Mouse (Mus musculus) cerebellum, adult 11-12 months (tissue): ENCODE data around the gene Abhd2.

Experiments used
- DNase-seq: peaks from one replicate; pipeline ENCODE4 v3.0.0; 2022

Abhd2 gene

DNA sequence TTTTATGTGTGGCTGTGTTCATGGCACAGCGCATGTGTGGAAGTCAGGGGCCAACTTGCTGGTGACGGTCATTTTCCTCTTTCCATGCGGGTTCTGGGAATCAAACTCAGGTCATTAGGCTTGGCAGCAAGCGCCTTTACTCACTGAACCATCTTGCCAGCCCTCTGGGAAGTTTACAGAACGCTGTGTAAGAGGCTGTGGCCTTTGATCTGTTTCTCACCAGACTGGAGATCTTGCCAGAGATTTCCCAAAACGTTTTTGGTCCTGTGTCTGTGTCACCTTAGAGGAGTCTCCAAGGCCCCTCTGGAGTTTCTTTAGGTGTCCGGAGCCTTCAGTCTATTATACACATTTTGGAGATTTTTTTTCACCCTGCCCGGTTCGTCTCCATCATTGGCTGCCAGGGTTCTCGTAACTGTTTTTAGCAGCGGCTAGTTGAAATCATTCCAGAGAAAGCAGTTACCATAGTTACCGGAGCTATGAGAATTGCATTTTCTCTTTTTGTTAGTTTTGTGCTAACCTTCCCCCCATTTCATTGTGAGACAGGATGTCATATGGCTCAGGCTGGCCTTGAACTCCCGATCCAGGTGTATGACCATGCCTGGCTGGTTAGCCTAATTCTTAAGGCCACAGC lies 22.3 kb downstream of the Abhd2 start:
- DNase-seq: no peak

DNA sequence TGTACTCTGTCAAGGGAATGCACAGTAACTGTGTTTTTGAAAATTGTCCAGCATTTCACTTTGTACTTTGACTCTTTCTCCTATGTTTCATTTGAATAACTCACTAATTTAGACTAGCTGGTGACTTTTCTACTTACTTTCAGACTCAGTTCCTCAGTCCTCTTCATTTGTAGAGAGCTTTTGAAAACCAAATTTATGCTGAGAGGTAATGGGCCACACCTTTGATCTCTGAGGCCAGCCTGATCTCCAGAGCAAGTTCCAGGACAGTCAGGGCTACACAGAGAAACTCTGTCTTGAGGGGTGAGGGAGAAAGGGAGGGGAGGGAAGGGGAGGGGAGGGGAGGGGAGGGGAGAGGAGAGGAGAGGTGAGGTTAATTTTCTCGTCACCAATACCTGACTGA lies 25.7 kb downstream of the Abhd2 start:
- no peak for DNase-seq

DNA sequence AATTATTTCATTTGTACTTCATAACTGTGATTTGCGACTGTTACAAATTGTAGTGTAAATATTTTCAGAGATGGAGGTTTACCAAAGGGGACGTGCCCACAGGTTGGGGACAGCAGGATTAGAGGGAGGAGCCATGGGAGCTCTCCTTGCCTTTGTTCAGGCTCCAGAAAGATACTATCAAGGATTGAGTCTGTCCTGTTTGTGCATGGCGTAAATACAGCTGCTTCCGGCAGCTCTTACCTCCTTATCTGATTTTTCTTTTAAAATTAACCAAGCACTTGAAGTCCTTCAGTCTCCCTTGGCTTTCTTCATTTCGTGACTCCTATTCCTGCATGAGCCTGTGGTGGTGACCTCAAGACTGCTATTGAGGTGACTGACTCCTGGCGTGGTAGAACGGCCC lies 26.5 kb downstream of the Abhd2 start:
- DNase-seq: no peak

DNA sequence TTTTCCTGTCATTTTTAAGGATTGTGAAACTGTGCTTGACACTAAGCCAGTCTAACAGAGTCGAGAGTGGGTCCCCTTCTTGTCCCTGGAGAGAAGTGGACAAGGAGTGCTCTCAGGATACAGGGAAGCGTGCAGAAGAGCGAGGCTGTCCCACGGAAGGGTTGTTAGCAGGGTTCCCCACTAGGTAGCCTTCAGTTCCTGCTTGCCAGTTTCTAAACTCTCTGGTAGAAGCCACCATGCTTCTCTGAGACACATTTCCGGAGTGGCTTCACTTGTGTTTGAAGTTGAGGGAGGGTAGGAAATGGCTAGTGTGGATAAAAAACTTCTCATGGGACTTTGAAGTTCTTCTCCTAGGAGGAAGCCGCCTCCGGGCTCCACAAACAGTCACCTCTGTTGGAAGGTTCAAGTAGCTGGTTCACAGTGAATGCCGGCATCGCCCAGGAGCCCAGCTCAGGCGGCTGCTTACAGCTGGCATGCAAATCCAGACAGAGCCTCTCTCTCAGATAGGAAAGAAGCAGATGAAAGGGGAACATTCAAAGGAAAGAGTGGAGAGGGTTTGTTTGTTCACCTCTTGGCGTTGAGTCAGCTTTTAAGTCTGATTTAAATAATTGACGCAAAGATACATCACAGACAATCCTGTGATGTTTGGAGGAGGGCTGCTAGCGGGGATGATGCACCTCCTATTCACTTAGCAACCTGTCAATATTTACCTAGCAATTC lies 27.6 kb downstream of the Abhd2 start:
- no peak for DNase-seq

DNA sequence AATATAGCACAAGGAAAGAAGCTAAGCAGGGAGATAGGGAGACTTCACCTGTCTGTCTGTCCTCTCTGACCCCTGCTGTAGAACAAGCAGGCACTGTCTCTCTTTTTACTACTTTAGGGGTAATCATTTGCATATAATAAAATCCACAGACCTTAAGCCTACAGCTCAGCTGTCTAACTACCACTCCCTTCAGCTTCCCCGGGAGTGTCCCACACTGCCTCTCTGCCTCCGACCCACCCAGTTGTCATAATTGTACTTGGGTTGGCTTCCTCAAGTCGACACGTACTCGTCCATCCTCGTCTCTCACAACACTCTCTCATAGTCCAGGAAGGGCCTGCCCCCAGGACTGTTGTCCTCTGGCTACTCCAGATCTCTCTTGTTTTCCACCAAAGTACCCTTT lies 29.1 kb downstream of the Abhd2 start:
- no peak for DNase-seq

DNA sequence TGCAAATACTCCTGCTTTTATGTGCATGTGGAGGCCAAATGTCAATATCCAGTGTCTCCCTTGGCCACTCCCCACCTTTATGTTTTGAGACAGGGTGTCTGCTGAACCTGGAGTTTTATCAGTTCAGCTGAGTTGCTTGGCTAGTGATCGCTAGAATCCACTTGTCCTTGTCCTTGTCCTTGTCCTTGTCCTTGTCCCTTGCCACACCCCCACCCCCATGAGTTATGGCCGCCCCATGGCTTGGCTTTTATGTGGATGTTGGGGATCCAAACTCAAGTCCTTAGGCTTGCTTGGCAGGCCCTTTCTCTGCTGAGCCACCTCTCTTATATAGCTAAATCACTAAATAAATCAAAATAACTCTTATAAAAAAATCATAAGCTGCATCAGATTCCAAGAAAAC lies 29.6 kb downstream of the Abhd2 start:
- no peak for DNase-seq

DNA sequence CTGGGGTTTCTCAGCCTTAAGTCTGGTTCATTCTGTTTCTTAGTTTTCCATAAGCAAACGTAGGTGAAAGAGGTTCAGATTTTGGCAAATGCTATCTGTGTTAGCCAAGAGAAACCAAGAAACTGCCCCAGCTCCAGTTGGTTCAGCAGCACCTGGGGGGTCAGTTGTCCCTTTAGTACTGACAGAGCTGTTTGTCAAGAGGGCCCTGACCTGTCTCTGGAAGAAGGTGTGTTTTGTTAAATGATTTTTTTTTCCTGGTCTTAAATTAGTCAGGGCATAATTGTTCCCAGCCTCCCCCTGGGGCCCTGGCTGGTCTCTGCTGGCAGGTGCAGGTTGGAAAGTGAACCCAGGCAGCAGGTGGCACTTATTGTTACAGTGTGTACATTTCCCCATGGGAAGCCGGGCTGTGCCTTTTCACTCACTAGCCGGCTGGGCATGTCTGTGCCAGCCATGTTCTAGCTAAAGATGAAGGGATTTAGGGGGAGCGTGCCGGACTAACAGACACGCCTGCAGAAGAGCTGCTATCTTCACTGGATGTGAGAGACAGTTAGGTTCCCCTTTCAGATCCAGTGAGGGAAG lies 30.3 kb downstream of the Abhd2 start:
- DNase-seq: peak; percentile 69

DNA sequence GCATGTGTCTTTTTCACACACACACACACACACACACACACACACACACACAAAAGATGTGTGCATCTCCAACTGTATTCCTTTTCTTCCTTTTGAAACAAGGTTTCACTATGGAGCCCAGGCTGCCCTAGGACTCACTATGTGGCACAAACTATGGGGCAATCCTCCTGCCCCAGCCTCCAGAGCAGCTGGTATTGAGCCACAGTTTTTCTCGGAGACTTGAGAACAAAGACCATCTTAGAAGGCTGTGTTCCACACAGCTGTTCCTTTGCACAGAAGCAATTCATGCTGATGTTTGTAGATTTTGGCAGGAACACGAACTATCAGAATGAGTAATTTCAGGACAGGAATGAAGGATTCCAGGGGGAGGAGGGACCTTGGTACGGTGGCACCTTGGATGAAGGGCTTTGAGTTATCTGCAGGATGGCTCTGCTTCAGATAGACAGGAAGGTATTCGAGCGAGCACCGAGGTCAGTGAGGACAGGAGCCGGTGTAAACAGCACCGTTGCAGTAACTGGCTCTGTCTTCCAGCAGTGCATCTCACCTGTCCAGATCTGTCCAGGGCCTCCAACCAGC lies 35.5 kb downstream of the Abhd2 start:
- DNase-seq: no peak

DNA sequence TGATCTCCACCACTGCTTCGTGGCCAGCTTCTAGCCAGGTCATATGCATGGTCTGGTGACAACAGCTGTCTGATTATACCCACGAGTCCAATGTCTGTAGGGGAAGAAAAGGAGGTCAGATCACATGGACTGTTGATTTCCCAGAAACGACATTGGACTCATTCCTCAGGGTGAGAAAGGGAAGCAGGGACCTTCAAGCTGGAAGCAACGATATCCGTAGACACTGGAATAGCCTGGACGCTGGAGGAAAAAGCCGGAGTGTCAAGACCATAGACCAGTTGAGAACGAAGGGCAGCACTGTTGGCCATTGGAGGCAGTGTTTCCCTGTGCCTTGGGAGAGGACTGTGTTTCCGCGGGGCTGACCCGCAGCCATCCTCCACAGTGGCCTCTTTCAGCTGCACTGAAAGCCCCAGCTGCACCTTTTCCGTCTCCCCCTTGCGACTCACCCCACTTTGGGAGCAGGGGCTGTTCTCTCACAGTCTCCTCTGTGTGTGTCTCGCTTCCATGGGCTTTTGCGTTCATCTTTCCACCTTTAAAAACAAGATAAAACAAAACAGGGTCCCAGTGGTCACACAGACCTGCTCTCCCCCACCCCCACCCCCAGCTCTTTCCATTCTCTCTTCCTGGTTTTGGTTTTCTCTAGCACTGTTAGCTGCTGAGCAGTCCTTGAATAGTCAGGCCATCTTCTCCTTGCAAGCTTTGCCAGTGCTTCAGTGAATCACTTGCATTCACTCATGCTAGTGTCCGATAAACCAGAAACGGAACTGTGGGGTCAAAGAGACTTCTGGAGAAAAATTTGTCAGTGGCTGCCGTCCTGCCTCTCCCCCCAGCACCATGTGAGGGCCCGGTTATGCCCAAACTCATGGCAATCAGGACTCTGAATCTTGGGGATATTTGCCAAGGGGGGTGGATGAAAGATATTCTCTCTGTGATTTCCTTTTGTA lies 36.5 kb downstream of the Abhd2 start:
- DNase-seq: no peak

DNA sequence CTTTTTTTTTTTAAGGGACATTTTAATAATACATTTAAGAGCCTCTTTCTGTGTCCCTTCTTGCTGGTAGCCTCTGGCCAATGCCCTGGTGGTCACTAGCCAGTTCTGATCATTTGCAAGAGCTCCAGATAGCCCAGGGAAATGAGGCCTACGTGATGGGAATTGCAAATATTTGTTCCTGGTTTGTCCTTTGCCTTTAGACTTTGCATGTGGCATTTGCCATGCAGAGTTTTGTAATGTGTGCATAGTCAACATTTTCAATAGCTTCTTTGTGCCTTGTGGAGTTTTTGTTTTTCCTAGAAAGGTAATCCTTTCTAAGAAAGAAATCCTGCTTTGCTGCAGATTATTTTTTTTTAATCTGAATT lies 37.2 kb downstream of the Abhd2 start:
- no peak for DNase-seq

DNA sequence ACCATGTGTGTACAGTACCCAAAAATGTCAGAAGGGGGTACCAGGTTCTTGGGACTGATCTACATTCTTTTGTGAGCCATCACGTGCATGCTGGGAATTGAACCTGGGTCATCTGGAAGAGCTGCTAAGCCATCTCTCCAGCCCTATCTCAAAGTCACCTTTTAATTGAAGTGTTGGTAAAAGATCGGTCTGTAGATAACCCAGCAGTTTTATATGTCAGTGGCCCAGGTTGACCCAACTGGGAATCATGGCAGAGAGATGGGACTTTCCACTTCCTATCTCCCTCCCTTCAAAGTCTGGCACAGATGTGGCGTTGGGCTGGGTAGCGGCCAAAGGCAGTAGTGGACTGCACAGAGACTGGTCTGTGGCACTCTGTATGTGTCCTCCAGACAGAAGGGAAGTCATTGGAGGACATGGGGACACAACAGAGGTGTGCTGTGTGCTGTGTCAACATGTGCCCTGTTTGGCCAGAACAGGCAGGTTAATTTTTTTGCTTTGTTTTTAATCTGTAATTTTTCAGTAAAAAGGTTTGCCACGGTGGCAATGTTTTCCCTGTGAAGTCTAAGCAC lies 38.5 kb downstream of the Abhd2 start:
- no peak for DNase-seq

DNA sequence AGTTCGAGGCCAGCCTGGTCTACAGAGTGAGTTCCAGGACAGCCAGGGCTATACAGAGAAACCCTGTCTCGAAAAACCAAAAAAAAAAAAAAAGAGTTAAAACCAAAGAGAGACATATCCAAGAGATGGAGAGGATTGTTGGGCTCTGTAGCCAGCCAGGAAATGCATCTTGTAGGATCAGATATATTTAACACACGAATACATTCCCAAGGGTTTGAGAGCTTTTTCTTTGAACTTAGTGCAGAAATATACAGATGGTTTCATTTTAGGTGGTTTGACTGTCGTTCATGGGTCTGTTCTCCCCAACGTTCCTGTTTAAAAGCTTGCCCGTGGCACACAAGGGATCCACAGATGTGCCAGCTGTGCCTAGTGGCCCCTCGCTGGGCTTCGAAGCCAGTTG lies 39.2 kb downstream of the Abhd2 start:
- DNase-seq: no peak

DNA sequence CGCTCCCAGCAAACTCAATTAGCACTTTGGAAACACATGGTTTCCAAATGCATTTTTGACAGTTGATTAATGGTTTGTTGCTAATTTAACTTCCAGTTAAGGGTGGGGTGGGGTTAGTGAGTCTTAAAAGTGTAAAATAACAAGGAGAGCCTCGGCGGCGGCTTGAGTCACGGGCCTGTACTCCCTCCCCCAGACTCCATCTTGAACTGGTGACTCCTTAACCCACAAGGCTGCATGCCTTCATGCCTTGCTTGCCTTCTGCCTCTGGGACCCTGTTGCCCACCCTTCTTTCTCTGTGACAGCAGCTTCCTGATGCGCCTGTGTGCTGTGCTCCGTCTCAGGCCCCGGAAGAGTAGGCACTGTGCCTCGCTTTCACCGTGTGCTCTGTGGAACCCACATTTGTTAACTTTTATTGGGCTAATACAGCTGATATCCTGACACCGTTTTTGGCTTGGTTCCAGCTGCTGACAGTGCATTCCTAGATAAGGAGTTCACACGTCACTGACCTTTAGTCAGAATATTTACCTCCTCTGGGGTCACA lies 40.6 kb downstream of the Abhd2 start:
- no peak for DNase-seq

DNA sequence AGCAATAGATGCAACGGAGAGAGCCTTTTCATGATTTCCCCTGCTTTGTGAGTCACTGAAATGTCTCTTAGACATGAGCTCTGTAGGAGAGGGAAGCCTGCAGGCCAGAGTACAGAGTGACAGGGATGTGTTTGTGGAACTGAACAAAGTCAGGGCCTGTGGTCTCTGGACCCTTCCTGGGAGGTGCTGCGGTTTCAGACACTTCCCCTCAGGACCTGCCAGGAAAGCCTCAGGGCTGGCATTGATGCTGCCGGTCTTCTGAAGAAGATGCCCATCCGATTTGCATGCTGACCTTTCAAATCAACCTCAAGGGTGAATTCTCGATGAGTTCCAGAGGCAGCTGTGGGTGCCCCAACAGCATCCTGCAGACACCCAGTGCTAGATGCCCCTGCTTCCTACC lies 41.5 kb downstream of the Abhd2 start:
- DNase-seq: no peak

DNA sequence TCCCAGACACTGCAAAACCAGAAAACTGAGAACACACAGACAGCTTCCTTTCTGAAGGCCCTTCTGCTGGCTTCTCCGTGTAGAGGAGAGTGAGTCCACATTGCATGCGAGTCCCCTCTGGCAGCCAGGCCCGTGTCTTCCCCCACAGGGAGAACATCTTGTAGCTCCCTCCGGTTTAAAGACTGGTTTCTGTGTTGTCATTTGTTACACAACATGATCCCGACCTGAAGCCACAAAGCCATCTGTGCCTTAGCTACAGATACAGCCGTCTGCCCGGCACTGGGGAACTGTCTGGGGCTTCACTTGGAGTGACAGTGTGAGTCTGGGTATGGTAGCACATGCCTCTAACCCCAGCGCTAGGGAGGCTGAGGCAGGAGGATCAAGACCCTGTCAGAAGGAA lies 42.1 kb downstream of the Abhd2 start:
- DNase-seq: peak; percentile 70

DNA sequence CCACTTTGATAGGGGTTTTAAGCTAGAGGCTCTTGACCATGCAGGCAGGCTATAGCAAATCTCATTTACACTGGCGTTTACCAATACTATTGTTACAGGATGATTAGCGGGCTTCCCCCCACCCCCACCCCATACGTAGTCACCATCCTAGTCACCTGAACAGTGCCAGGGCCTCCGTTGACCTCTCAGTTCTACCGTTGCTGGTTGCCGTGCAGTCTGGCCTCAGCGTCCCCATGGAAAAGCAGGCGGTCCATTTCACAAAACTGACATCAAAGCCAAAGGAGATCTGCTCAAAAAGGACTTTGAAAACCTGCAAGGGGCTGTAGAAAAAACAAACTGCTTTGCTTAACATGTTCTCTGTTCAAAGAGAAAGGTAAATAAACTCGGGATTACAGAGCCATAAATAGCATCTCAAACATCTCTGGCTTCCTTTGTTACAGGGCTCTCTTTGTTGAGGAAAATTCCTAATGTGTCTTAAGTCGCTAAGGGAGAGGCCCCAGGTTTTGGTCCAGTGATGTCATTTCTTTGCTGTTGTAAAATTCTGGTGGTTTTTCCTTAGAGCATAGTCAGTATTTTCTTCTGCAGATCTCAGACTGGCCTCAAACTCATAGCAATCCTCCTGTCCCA lies 43.2 kb downstream of the Abhd2 start:
- DNase-seq: no peak

DNA sequence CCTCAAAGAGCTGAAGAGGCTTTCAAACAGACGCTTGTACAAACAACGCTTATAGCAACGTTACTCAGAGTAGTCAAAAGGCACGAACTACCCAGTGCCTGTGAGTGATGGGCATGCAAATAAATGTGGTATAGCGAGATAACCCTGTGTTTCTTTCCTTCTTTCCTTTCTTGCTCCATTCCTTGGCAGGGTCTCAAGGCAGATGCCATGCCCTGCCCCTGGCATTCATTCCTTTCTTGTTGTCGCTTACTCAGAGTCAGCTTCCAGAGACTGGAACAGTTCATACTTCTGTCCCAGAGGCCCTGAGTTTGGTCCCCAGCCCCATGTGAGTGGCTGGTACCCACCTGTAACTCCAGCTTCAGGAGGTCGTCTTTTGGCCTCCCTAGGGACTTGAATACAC lies 44.6 kb downstream of the Abhd2 start:
- no peak for DNase-seq

DNA sequence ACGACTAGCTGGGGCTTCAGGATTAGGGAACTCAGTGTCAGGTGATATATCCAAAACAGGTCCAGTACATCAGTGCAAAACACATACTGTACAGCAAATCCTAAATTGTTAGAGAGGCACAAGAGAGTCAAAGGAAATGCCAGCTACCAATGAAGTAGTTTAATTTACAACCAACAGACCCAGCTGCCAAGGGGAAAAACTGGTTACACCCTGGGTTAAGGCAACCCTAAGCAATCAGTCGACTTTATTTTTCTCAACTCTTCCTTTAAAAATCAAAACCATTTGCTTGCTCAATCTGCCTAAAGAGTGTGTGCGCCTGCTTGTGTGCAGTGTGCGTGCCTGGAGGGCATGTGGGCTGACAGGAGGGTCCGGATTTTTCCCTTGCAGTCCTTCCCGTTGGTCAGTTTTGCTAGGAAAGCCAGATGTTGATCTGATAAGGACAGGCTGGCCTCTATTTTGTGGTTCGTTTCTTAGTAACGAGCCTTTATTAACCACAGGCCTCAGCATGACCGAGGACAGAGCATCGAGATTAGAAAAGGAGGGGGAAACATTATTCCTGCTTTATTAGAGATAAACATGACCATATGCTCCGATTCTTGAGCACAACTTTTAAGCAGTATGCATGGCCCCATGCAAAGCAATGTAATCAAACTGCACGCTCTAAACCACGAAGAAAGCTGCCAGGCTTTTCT lies 45.3 kb downstream of the Abhd2 start:
- DNase-seq: no peak

DNA sequence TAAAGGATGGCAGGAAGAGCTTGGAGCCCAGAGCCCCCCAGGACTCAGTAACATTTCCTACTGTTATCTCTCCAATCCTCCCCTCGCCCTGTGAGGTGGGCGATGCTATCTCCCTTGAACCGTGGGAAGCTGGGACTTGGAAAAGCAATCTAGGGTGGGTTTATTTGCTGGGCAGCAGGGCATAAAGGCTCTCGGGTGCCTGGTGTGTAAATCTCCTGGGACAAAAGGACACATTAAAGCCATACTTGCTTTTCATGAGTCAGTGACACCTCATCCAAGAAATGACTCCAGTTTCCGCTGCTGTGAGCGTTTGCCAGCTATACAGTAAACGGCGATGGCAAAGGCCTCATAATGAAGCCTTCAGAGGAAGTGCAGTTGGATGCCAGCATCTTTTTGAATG lies 50.9 kb downstream of the Abhd2 start:
- no peak for DNase-seq

DNA sequence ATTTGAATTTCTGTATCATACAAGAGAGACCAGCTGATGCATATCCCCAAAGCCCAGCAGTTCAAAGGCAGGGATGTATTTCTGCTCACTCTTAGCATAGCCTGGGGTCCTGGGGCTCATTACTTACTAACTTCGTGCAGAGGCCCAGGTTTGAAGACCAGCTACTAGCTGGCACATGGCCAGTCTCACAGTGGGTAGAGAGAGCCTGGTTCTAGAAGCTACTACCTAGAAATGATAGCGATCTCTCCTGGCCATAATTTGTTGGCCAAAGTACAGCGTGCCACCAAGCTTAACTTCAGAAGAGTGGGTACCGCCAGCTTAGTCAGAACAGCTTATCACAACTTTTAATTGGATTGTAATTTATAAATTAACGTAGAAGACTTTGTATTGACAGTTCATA lies 55.8 kb downstream of the Abhd2 start:
- no peak for DNase-seq

DNA sequence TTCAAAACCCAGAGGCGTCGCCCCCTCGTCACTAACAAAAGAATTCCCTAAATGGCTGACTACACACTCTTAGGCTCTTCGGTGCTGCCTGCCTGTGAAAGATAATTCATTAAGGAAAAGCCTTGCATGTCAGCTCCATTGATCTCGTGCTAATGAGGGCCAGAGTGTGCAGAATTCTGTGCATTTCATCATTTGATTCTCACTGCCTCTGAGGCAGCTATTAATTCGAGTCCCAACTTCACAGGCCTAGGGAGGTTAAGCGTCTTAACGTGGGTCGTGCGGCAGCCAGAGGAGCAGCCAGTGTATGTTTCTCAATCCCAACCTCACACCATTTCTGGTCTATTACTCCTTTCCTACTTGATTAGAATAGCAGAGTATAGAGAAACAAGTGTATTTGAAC lies 58.2 kb downstream of the Abhd2 start:
- no peak for DNase-seq

DNA sequence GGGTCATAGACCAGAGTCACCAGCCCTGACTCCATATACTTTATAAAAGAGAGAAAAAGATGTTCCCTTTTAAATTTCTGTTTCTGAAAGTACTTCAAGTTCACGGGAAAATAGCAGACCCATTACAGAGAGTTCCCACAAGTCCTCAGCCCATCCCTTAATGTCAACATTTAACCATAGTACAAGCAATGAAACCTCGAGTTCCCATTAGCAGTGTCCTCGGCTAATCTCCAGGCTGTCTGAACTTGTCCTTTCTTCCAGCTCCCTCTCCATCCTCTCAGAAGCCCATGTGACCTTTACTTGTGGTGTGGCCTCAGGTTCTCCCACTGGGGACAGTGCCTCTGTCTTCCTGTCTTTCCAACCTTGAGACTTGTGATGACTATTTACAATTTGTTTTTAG lies 60.4 kb downstream of the Abhd2 start:
- DNase-seq: no peak
